Mouse (Mus musculus) gastrocnemius, postnatal 10 days (tissue): ENCODE results near the gene Depdc7. TPM values are rescaled to one million over a fixed set of nuclear protein-coding genes. Genes with fewer than 3 reads are reported as not detected.

Experiments
- DNase-seq: peaks from one replicate; pipeline ENCODE4 v3.0.0; 2021; ENCODE audit warnings: mixed read lengths
- total RNA-seq, 2 experiments: library from RNA; stranded (reverse); gene quantifications; 2 replicates each; pipeline ENCODE4 v1.2.3; 2021

The Depdc7 gene
- total RNA-seq, 2 experiments from 2014 or later = 2.3 to 3.0 TPM

GRCm38 (mm10) chr2:104716279-104716678 lies 26.4 kb downstream of the Depdc7 start, which contains the start of gene Pin1rt1:
Gene Pin1rt1 (minus strand): TSS chr2:104716379.
- no peak for DNase-seq

- peak; percentile 26 for DNase-seq
Observed at GRCm38 (mm10) chr2:104714254-104714691, 28.4 kb downstream of the Depdc7 start.

GRCm38 (mm10) chr2:104712486-104712809 lies 30.2 kb downstream of the Depdc7 start:
- DNase-seq = no peak

GRCm38 (mm10) chr2:104711585-104712485 lies 30.8 kb downstream of the Depdc7 start, which contains the start of gene Tcp11l1:
Gene Tcp11l1 (minus strand): TSS chr2:104712169.
- DNase-seq = peak; percentile 58

GRCm38 (mm10) chr2:104710670-104711370 lies 31.9 kb downstream of the Depdc7 start:
- no peak for DNase-seq

- DNase-seq = no peak
Observed at GRCm38 (mm10) chr2:104709786-104710337, 32.8 kb downstream of the Depdc7 start.

GRCm38 (mm10) chr2:104704355-104704754 lies 38.3 kb downstream of the Depdc7 start:
- no peak for DNase-seq

GRCm38 (mm10) chr2:104703158-104703557 lies 39.5 kb downstream of the Depdc7 start:
- DNase-seq = no peak

GRCm38 (mm10) chr2:104699659-104700058 lies 43.0 kb downstream of the Depdc7 start:
- DNase-seq = no peak

- no peak for DNase-seq
Observed at GRCm38 (mm10) chr2:104692551-104692950, 50.1 kb downstream of the Depdc7 start.

GRCm38 (mm10) chr2:104690720-104691119 lies 52.0 kb downstream of the Depdc7 start:
- DNase-seq = no peak

- no peak for DNase-seq
Observed at GRCm38 (mm10) chr2:104688724-104689123, 54.0 kb downstream of the Depdc7 start.

- no peak for DNase-seq
Observed at GRCm38 (mm10) chr2:104688321-104688720, 54.4 kb downstream of the Depdc7 start.

- no peak for DNase-seq
Observed at GRCm38 (mm10) chr2:104687261-104687660, 55.4 kb downstream of the Depdc7 start.

GRCm38 (mm10) chr2:104685418-104685817 lies 57.3 kb downstream of the Depdc7 start:
- peak; percentile 80 for DNase-seq

GRCm38 (mm10) chr2:104684771-104685170 lies 57.9 kb downstream of the Depdc7 start:
- no peak for DNase-seq

- no peak for DNase-seq
Observed at GRCm38 (mm10) chr2:104677326-104677725, 65.4 kb downstream of the Depdc7 start.

Other genes starting within 250 kb of the Depdc7 start
- gene Hipk3, start 248.4 kb downstream of the Depdc7 start, total RNA-seq = 100 to 1,000 TPM; 147 to 152 TPM
- gene Cstf3, start 152.4 kb downstream of the Depdc7 start, total RNA-seq = 10 to 100 TPM; 12.4 to 17.0 TPM
- gene Tcp11l1, start 30.7 kb downstream of the Depdc7 start, total RNA-seq = 1 to 10 TPM; 5.7 to 7.2 TPM
- gene Pin1rt1, start 26.5 kb downstream of the Depdc7 start, total RNA-seq = not detected
- gene Qser1, start 73.9 kb upstream of the Depdc7 start, total RNA-seq = 10 to 100 TPM; 27.6 to 29.3 TPM
- gene Prrg4, start 107.0 kb upstream of the Depdc7 start, total RNA-seq = 1 to 10 TPM in 1 of 2 experiments, under 1 TPM in 1; 0.77 to 1.1 TPM
- 1 to 10 TPM; 3.0 to 4.1 TPM for gene Ccdc73, start 124.9 kb upstream of the Depdc7 start, total RNA-seq